Mouse (Mus musculus): ENCODE results near the gene Prss58. TPM values are rescaled to one million over a fixed set of nuclear protein-coding genes. Genes with fewer than 3 reads are reported as not detected.

Prss58 gene
- polyA plus RNA-seq, 1 experiment from 2014 or later, result not detected

Other genes starting within 250 kb of the Prss58 start
- gene Moxd2, start 12.9 kb downstream of the Prss58 start, polyA plus RNA-seq (2014; fragmentation: Nextera tagmentation; extraction: Ambion mirVana), result not detected in 2 replicates
- not detected in 2 replicates for gene 1700074P13Rik, start 40.2 kb upstream of the Prss58 start, polyA plus RNA-seq (2014; fragmentation: Nextera tagmentation; extraction: Ambion mirVana)
- not detected in 2 replicates for gene Gm4744, start 51.5 kb upstream of the Prss58 start, polyA plus RNA-seq (2014; fragmentation: Nextera tagmentation; extraction: Ambion mirVana)
- not detected in 2 replicates for gene 1810009J06Rik, start 64.4 kb upstream of the Prss58 start, polyA plus RNA-seq (2014; fragmentation: Nextera tagmentation; extraction: Ambion mirVana)
- gene Gm2663, start 99.1 kb upstream of the Prss58 start, polyA plus RNA-seq (2014; fragmentation: Nextera tagmentation; extraction: Ambion mirVana), result not detected in 2 replicates
- not detected in 2 replicates for gene 2210010C04Rik, start 135.1 kb upstream of the Prss58 start, polyA plus RNA-seq (2014; fragmentation: Nextera tagmentation; extraction: Ambion mirVana)